Mouse (Mus musculus) forebrain, embryonic 12.5 days (tissue): ENCODE measurements at regions not wholly inside any gene's neighbourhood (a gene's known extent, or its start where the extent isn't known, plus 50 kb on each side); places are given as distances from the start of the nearest gene placed in this dataset.

ENCODE experiments used
- ATAC-seq: fragments of 200-750 bp; cut with Nextera tagmentation; 2 replicates; pipeline ENCODE4 v1.8.0; 2017; ENCODE audit warnings: moderate TSS enrichment; ENCODE audit not compliant: low FRiP score
- H3K27ac ChIP-seq: fragments of 300-500 bp; sonication (generic); 2 replicates; pipeline ENCODE4 v1.5.1; 2016; ENCODE audit warnings: mild to moderate bottlenecking
- H3K27me3 ChIP-seq: fragments of 300-500 bp; sonication (generic); 2 replicates; pipeline ENCODE4 v1.6.1; 2016; ENCODE audit warnings: mild to moderate bottlenecking
- H3K36me3 ChIP-seq: fragments of 300-500 bp; sonication (generic); replicated peaks from 2 replicates; pipeline ENCODE4 v1.6.1; 2016; ENCODE audit warnings: mild to moderate bottlenecking
- H3K4me1 ChIP-seq: fragments of 300-500 bp; sonication (generic); 2 replicates; pipeline ENCODE4 v1.6.1; 2016
- H3K4me2 ChIP-seq: fragments of 300-500 bp; sonication (generic); 2 replicates; pipeline ENCODE4 v1.6.1; 2016; ENCODE audit warnings: mild to moderate bottlenecking, moderate library complexity
- H3K4me3 ChIP-seq: fragments of 300-500 bp; sonication (generic); replicated peaks from 2 replicates; pipeline ENCODE4 v1.5.1; 2016; ENCODE audit warnings: mild to moderate bottlenecking
- H3K9ac ChIP-seq: fragments of 300-500 bp; sonication (generic); 2 replicates; pipeline ENCODE4 v1.6.1; 2016; ENCODE audit warnings: mild to moderate bottlenecking
- H3K9me3 ChIP-seq: fragments of 300-500 bp; sonication (generic); 2 replicates; pipeline ENCODE4 v1.6.1; 2016
- WGBS: fragments of 180-500 bp; shearing (Covaris S2); methylation state at CpG from one replicate; pipeline ENCODE4 v1.1.7; 2016; 5-methylcytosine and 5-hydroxymethylcytosine counted together

- H3K27ac ChIP-seq = no peak overlapping the region
- ATAC-seq = no peak
- WGBS = 61% methylated on average over 2 of the region's 2 CpGs
These were observed 72.1 kb downstream of the Cdc42ep3 start for GRCm38 (mm10) chr17:79282771-79283170.

GRCm38 (mm10) chr17:79273551-79273950 lies 81.3 kb downstream of the Cdc42ep3 start:
- no peaks in the 10 kb centered on the region for H3K36me3 ChIP-seq
- WGBS = 82% methylated on average over 8 of the region's 8 CpGs
- H3K9me3 ChIP-seq = no peaks in the 10 kb centered on the region
- H3K27me3 ChIP-seq = no peaks in the 10 kb centered on the region
- H3K4me2 ChIP-seq = no peak overlapping the region
- no peak overlapping the region for H3K4me3 ChIP-seq
- no peaks in the 10 kb centered on the region for H3K4me1 ChIP-seq
- H3K9ac ChIP-seq = no peak overlapping the region
- no peak for ATAC-seq
- no peak overlapping the region for H3K27ac ChIP-seq

More at GRCm38 (mm10) chr17:79282771-79283170, 72.1 kb downstream of the Cdc42ep3 start:
- Histone ChIP-seq H3K4me3 (no peak overlapping the region), H3K4me2 (no peak overlapping the region), H3K9me3 (no peaks in the 10 kb centered on the region), H3K27me3 (no peaks in the 10 kb centered on the region), H3K4me1 (peaks cover 4% of the 10 kb centered on the region; the same call in 1 of the 2 replicates), H3K9ac (no peak overlapping the region), H3K36me3 (no peaks in the 10 kb centered on the region)

- ATAC-seq = no peak
- Histone ChIP-seq H3K9me3 (no peaks in the 10 kb centered on the region), H3K4me2 (no peak overlapping the region), H3K9ac (no peak overlapping the region), H3K36me3 (no peaks in the 10 kb centered on the region), H3K27me3 (no peaks in the 10 kb centered on the region), H3K4me1 (no peaks in the 10 kb centered on the region), H3K27ac (no peak overlapping the region), H3K4me3 (no peak overlapping the region)
- WGBS = 75% methylated on average over 5 of the region's 5 CpGs
These were observed 95.2 kb downstream of the Cdc42ep3 start for GRCm38 (mm10) chr17:79259691-79260090.

- peak; percentile 79; the same call in 1 of the 2 replicates for ATAC-seq
- peaks cover 5% of the 10 kb centered on the region; the same call in 1 of the 2 replicates for H3K4me1 ChIP-seq
- 68% methylated on average over 9 of the region's 9 CpGs for WGBS
- H3K27ac ChIP-seq = 0 out of 2 replicates have a peak overlapping the region, but pooled peaks have one; percentile 42
- H3K27me3 ChIP-seq = no peaks in the 10 kb centered on the region
- no peaks in the 10 kb centered on the region for H3K9me3 ChIP-seq
- no peak overlapping the region for H3K4me2 ChIP-seq
- H3K4me3 ChIP-seq = no peak overlapping the region
- H3K9ac ChIP-seq = no peak overlapping the region
- H3K36me3 ChIP-seq = no peaks in the 10 kb centered on the region
These were observed 107.7 kb downstream of the Cdc42ep3 start for GRCm38 (mm10) chr17:79246962-79247902.

GRCm38 (mm10) chr17:79244121-79244520 lies 110.8 kb downstream of the Cdc42ep3 start:
- H3K4me3 ChIP-seq = no peak overlapping the region
- no peaks in the 10 kb centered on the region for H3K27me3 ChIP-seq
- no peak overlapping the region for H3K4me2 ChIP-seq
- no peak overlapping the region for H3K9ac ChIP-seq
- H3K36me3 ChIP-seq = no peaks in the 10 kb centered on the region
- 89% methylated on average over 11 of the region's 11 CpGs for WGBS
- H3K9me3 ChIP-seq = no peaks in the 10 kb centered on the region
- ATAC-seq = no peak
- H3K4me1 ChIP-seq = peaks cover 5% of the 10 kb centered on the region; the same call in 1 of the 2 replicates
- no peak overlapping the region for H3K27ac ChIP-seq

- Histone ChIP-seq H3K27me3 (no peaks in the 10 kb centered on the region), H3K27ac (no peak overlapping the region), H3K4me1 (peaks cover 5% of the 10 kb centered on the region; the same call in 1 of the 2 replicates), H3K4me2 (no peak overlapping the region), H3K9ac (no peak overlapping the region), H3K9me3 (no peaks in the 10 kb centered on the region), H3K36me3 (no peaks in the 10 kb centered on the region), H3K4me3 (no peak overlapping the region)
- 84% methylated on average over 2 of the region's 2 CpGs for WGBS
- ATAC-seq = no peak
These were observed 111.5 kb downstream of the Cdc42ep3 start for GRCm38 (mm10) chr17:79243426-79243825.

GRCm38 (mm10) chr17:79241489-79241888 lies 113.4 kb downstream of the Cdc42ep3 start:
- WGBS = 88% methylated on average over 3 of the region's 3 CpGs

GRCm38 (mm10) chr17:79236244-79236781 lies 118.6 kb downstream of the Cdc42ep3 start:
- no peak overlapping the region for H3K27ac ChIP-seq
- no peaks in the 10 kb centered on the region; the same call in 1 of the 2 replicates for H3K4me1 ChIP-seq
- H3K4me3 ChIP-seq = no peak overlapping the region
- H3K4me2 ChIP-seq = no peak overlapping the region
- no peaks in the 10 kb centered on the region for H3K36me3 ChIP-seq
- no peaks in the 10 kb centered on the region for H3K27me3 ChIP-seq
- WGBS = 80% methylated on average over 3 of the region's 3 CpGs
- H3K9me3 ChIP-seq = no peaks in the 10 kb centered on the region
- ATAC-seq = no peak
- H3K9ac ChIP-seq = no peak overlapping the region

More at GRCm38 (mm10) chr17:79241489-79241888, 113.4 kb downstream of the Cdc42ep3 start:
- no peak overlapping the region for H3K9ac ChIP-seq
- no peak overlapping the region for H3K4me3 ChIP-seq
- H3K27me3 ChIP-seq = no peaks in the 10 kb centered on the region
- no peaks in the 10 kb centered on the region for H3K36me3 ChIP-seq
- ATAC-seq = no peak
- H3K4me1 ChIP-seq = no peaks in the 10 kb centered on the region
- H3K27ac ChIP-seq = no peak overlapping the region
- H3K4me2 ChIP-seq = no peak overlapping the region
- no peaks in the 10 kb centered on the region for H3K9me3 ChIP-seq

GRCm38 (mm10) chr17:79230653-79231489 lies 124.0 kb downstream of the Cdc42ep3 start:
- Histone ChIP-seq H3K36me3 (no peaks in the 10 kb centered on the region), H3K4me2 (peak overlapping the region; percentile 31), H3K27ac (no peak overlapping the region), H3K4me3 (no peak overlapping the region), H3K9me3 (no peaks in the 10 kb centered on the region), H3K9ac (no peak overlapping the region), H3K27me3 (no peaks in the 10 kb centered on the region), H3K4me1 (no peaks in the 10 kb centered on the region; the same call in 1 of the 2 replicates)
- 48% methylated on average over 25 of the region's 25 CpGs for WGBS
- peak; percentile 51; the same call in 1 of the 2 replicates for ATAC-seq

GRCm38 (mm10) chr17:79206563-79206962 lies 148.3 kb downstream of the Cdc42ep3 start:
- H3K36me3 ChIP-seq = no peaks in the 10 kb centered on the region
- H3K27me3 ChIP-seq = no peaks in the 10 kb centered on the region
- 82% methylated on average over 1 of the region's 1 CpGs for WGBS
- H3K4me2 ChIP-seq = no peak overlapping the region
- ATAC-seq = no peak
- H3K4me3 ChIP-seq = no peak overlapping the region
- no peaks in the 10 kb centered on the region for H3K4me1 ChIP-seq
- H3K9ac ChIP-seq = no peak overlapping the region
- no peak overlapping the region for H3K27ac ChIP-seq
- 0 out of 2 replicates have a peak, but pooled peaks cover 3% of the 10 kb centered on the region for H3K9me3 ChIP-seq

GRCm38 (mm10) chr17:79206111-79206510 lies 148.8 kb downstream of the Cdc42ep3 start:
- H3K9ac ChIP-seq = no peak overlapping the region
- no peaks in the 10 kb centered on the region for H3K4me1 ChIP-seq
- no peak overlapping the region for H3K4me2 ChIP-seq
- WGBS = 92% methylated on average over 4 of the region's 4 CpGs
- H3K27me3 ChIP-seq = no peaks in the 10 kb centered on the region
- H3K36me3 ChIP-seq = no peaks in the 10 kb centered on the region
- H3K4me3 ChIP-seq = no peak overlapping the region
- ATAC-seq = no peak
- H3K9me3 ChIP-seq = 0 out of 2 replicates have a peak, but pooled peaks cover 3% of the 10 kb centered on the region
- H3K27ac ChIP-seq = no peak overlapping the region
